Mouse (Mus musculus) macrophage (primary cell): Measurements from ENCODE around the gene Spata1. TPM values are rescaled to one million over a fixed set of nuclear protein-coding genes. Genes with fewer than 3 reads are reported as not detected.

ENCODE experiments used
- H3K27ac ChIP-seq: fragments of 350-480 bp; formaldehyde crosslinking; 2 replicates; pipeline ENCODE4 v1.9.0; 2021
- H3K36me3 ChIP-seq: fragments of 350-480 bp; formaldehyde crosslinking; 2 replicates; pipeline ENCODE4 v1.9.0; 2021; ENCODE audit errors: inconsistent target
- H3K4me3 ChIP-seq: fragments of 350-480 bp; formaldehyde crosslinking; 2 replicates; pipeline ENCODE4 v1.9.0; 2021; ENCODE audit errors: inconsistent target
- H3K79me2 ChIP-seq: fragments of 350-480 bp; formaldehyde crosslinking; 2 replicates; pipeline ENCODE4 v1.9.0; 2021; ENCODE audit errors: inconsistent target
- WGBS: methylation state at CpG from one replicate; pipeline ENCODE4 v1.1.7; 2026; ENCODE audit warnings: inconsistent platforms; ENCODE audit not compliant: missing documents; 5-methylcytosine and 5-hydroxymethylcytosine counted together
- polyA plus RNA-seq: library from polyadenylated mRNA; stranded (reverse); fragments of 250-400 nt; gene quantifications from 3 replicates; pipeline ENCODE4 v1.2.4, GENCODE M21; 2018; ENCODE audit warnings: inconsistent platforms

Gene Spata1
- polyA plus RNA-seq, 1 experiment from 2014 or later, result 3.2 TPM

DNA sequence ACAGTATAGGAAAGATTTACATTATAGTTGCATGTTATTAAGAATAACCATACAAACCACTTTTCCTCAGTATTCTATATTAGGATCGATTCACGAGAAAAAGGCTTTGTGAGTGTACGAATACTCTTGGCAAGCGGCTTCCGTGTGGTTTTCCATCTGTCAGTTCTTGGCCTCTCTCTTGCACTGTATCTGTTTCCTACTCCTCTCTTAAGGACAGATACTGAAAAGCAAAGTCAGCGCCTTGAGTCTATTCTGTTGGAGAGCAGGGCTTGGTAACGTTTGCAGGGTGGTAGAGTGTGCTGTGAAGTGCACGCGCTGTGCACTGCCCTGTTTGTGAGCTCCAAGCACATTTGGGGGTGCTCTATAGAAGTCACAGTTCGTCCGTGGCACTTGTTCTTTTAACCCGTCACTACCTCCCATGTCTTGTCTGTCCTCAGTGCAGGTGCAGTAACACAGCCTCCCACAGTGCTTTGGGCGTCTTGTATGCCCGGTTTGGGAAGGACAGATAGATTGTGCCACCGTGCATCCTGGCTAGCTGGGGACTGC lies 79.5 kb downstream of the Spata1 start:
- WGBS, result 91% methylated on average over 13 of the region's 15 CpGs
- no peak overlapping the region for H3K4me3 ChIP-seq
- no peaks in the 10 kb centered on the region for H3K79me2 ChIP-seq
- H3K36me3 ChIP-seq, result no peaks in the 10 kb centered on the region
- H3K27ac ChIP-seq, result no peak overlapping the region

DNA sequence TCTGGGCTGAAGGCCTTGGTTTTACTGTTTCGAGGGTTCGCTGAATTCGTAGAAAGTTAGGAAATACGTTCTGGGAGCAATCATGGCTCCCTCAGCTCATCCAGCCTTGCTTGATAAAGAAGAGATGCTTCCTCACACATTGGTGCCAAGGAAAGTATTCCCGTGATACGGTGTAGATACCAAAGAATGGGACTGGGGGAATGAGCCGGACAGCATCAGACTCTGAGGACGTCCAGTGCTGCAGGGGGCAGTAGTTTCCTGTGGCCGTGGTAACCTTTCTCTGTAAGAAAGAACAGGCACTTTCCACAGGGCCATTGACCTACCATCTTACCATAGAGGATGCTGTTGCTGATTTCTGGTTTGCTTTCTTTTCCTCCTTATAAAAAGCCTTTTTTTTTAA lies 80.0 kb downstream of the Spata1 start:
- Histone ChIP-seq H3K27ac (no peak overlapping the region), H3K79me2 (no peaks in the 10 kb centered on the region), H3K36me3 (no peaks in the 10 kb centered on the region), H3K4me3 (no peak overlapping the region)
- 98% methylated on average over 9 of the region's 9 CpGs for WGBS

DNA sequence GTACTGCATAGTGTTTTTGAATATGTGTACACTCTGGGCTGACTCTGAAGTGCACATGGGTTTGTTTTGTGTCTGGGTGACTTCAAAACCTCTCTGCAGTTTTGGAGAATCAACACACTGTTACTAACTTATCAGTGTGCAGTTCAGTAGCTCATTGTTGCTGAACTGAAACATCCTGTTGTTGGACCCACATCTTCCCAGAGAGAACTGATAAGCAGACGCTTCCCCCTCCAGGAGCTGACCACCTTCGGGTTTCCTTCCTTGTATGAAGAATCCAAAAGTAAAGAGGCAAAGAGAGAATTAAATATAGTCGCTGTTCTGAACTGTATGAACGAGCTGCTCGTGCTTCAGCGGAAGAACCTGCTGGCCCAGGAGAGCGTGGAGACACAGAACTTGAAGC lies 80.7 kb downstream of the Spata1 start:
- no peak overlapping the region for H3K27ac ChIP-seq

DNA sequence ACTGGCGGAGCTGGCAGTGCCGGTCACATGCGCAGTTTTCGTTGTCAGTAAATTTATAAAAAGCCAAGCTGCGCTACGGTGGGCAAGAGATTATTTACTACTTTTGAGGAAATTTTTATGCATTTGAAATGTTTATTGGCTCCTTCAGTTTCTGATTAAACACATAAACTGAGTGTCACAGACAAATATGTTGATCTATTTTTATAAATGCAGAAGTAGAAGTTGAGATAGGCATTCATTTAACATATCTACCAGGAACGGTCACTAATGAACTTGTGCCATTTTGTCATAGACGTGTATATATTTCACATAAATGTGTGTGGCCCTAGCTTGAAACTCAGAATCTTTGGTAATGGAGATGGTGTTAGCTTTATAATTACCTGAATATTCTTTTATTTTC lies 81.7 kb downstream of the Spata1 start:
- no peak overlapping the region for H3K4me3 ChIP-seq
- WGBS, result 91% methylated on average over 8 of the region's 8 CpGs
- H3K27ac ChIP-seq, result no peak overlapping the region
- no peaks in the 10 kb centered on the region for H3K36me3 ChIP-seq
- no peaks in the 10 kb centered on the region for H3K79me2 ChIP-seq

More for the DNA sequence above, 80.7 kb downstream of the Spata1 start:
- Histone ChIP-seq H3K36me3 (no peaks in the 10 kb centered on the region), H3K79me2 (no peaks in the 10 kb centered on the region), H3K4me3 (no peak overlapping the region)
- 64% methylated on average over 7 of the region's 7 CpGs for WGBS

DNA sequence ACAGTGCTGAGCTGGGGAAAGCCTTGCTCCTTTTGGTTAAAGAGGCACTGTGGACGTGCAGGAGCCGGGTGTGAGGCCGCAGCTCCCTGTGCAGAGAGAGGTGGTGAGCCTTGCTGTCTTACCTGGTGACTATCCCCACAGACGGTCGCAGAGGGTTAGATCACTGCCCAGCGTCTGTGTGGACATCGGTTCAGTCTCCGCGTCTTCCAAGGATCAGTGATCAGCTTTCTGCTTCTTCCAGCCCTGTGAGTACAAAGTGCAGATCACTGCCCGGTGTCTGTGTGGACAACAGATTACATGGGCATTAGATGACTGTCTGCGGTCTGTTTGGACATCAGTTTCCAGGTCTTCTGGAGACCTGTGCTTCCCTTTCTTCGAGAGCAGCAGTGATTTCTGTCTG lies 85.0 kb downstream of the Spata1 start:
- 95% methylated on average over 12 of the region's 12 CpGs for WGBS
- Histone ChIP-seq H3K79me2 (no peaks in the 10 kb centered on the region), H3K4me3 (no peak overlapping the region), H3K27ac (no peak overlapping the region), H3K36me3 (no peaks in the 10 kb centered on the region)

DNA sequence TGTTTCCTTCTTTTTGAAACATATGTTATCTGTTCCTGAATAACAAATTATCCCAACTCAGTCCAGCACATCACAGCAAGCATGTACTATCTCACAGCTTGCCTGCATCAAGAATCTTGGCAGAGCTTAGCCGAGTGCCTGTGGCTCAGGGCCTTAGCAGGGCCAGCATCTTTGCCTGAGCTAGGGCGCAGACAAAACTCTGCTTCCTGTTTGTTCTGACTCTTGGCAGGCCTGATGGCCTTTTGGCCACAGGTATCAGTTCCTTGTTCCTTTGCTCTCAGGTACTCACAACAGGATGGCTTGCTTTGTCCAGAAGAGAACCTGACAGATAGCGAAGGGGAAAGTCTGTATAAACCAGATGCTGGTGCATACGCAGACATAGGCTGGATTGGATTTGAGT lies 85.6 kb downstream of the Spata1 start:
- Histone ChIP-seq H3K4me3 (no peak overlapping the region), H3K36me3 (no peaks in the 10 kb centered on the region), H3K79me2 (no peaks in the 10 kb centered on the region), H3K27ac (no peak overlapping the region)
- 89% methylated on average over 4 of the region's 4 CpGs for WGBS

DNA sequence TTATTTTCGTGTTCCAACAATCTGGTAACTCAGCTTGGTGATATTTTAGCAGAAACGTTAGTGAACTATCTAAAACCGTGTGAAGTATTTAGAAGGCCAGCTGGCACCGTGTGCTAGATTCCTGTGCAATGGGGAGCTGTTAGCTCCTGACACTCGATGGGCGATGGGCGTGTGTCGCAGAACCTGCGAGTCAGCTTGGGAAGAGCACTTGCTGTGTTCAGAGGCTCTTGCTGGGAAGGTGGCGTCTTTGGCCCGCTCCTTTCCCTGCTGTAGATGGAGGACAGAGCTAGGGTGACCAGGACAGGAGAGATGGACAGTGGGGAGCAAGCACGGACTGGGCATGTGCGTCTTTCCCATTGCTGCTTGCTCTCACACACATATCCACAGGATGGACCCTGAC lies 86.5 kb downstream of the Spata1 start:
- Histone ChIP-seq H3K36me3 (no peaks in the 10 kb centered on the region), H3K79me2 (no peaks in the 10 kb centered on the region), H3K27ac (no peak overlapping the region), H3K4me3 (no peak overlapping the region)
- 97% methylated on average over 13 of the region's 13 CpGs for WGBS

DNA sequence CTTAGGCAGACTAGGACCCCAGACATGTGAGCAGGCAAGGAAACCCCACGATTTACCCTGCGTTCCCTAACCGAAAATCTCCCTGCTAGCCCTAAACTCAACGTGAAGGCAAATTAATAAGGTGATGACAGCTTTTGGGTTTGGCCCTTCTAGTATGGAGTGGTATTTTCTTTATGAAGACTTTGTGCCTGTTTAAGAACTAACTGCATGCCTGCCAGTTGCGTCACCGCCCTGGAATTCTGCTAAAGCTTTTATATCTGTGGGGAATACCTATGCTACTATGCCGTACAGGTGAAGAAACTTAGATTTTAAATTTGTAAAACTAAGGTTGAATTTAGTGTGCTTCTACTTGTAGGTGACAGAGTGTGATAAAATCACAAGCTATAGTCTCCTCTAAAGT lies 87.1 kb downstream of the Spata1 start:
- Histone ChIP-seq H3K79me2 (no peaks in the 10 kb centered on the region), H3K27ac (no peak overlapping the region), H3K36me3 (no peaks in the 10 kb centered on the region), H3K4me3 (no peak overlapping the region)
- WGBS, result 96% methylated on average over 7 of the region's 7 CpGs

DNA sequence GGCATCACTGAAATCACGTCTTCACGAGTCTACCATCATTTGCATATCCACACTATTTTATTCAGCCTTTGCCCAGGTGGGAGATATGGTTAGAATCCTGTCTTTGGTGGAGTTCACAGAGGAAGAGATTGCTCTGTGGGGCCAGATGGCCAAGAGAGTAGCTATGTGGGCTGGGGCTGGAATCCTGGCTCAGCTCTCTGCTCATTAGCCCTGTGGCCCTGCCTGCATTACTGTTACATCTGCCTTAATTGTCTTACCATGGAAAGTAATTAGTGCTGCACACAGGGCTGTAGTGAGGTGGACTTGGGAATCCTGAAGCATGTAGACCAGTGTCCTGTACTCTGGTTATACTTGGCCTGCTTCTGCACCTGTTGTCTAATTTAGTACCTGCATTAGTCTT lies 87.5 kb downstream of the Spata1 start:
- WGBS, result 93% methylated on average over 2 of the region's 2 CpGs
- H3K36me3 ChIP-seq, result no peaks in the 10 kb centered on the region
- no peak overlapping the region for H3K27ac ChIP-seq
- H3K79me2 ChIP-seq, result no peaks in the 10 kb centered on the region; the same call in 1 of the 2 replicates
- no peak overlapping the region for H3K4me3 ChIP-seq

DNA sequence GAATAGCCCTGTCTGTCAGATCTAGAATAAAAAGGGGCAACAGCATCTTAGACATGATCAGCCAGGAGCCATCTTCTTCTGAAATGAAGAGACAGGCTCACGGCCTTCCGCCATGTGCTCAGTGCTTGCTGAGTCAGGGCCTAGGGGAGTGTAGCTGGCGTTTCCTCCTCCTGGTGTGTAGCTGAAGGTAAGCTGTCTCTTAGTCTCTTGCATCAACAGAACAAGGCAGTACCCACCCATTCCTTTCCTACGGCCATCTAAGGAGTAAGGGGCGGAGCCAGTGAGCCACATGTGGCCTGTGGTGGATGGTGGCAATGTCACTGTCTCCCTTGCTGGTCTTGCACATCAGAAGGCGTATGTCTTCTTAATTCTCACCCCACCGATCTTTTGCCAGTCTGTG lies 89.4 kb downstream of the Spata1 start:
- 89% methylated on average over 7 of the region's 7 CpGs for WGBS
- Histone ChIP-seq H3K27ac (no peak overlapping the region), H3K4me3 (no peak overlapping the region), H3K36me3 (no peaks in the 10 kb centered on the region), H3K79me2 (no peaks in the 10 kb centered on the region; the same call in 1 of the 2 replicates)

Other genes with a start within 250 kb of the Spata1 start
- 2.0 to 6.3 TPM (median 4.8 TPM) in 3 replicates for gene Ssx2ip, start 95.1 kb downstream of the Spata1 start, polyA plus RNA-seq
- 10.8 to 21.2 TPM (median 16.7 TPM) in 3 replicates for gene Ctbs, start 50.0 kb downstream of the Spata1 start, polyA plus RNA-seq
- gene Gng5, start 54 bp upstream of the Spata1 start, polyA plus RNA-seq, result 567 to 673 TPM (median 599 TPM) in 3 replicates
- 29.4 to 58.0 TPM (median 35.8 TPM) in 3 replicates for gene Rpf1, start 21.7 kb upstream of the Spata1 start, polyA plus RNA-seq
- not detected in 3 replicates for gene Uox, start 70.7 kb upstream of the Spata1 start, polyA plus RNA-seq
- gene Dnase2b, start 115.8 kb upstream of the Spata1 start, polyA plus RNA-seq, result not detected in 3 replicates
- gene 4930503B20Rik, start 151.6 kb upstream of the Spata1 start, polyA plus RNA-seq, result not detected in 3 replicates
- not detected in 3 replicates for gene Samd13, start 185.8 kb upstream of the Spata1 start, polyA plus RNA-seq